Mouse (Mus musculus): ENCODE data around the gene Foxp2. TPM values are rescaled to one million over a fixed set of nuclear protein-coding genes. Genes with fewer than 3 reads are reported as not detected.

The Foxp2 gene
- 8.0 and 9.5 TPM in 2 replicates for polyA plus RNA-seq (2014; fragmentation: Nextera tagmentation; extraction: Ambion mirVana)

DNA sequence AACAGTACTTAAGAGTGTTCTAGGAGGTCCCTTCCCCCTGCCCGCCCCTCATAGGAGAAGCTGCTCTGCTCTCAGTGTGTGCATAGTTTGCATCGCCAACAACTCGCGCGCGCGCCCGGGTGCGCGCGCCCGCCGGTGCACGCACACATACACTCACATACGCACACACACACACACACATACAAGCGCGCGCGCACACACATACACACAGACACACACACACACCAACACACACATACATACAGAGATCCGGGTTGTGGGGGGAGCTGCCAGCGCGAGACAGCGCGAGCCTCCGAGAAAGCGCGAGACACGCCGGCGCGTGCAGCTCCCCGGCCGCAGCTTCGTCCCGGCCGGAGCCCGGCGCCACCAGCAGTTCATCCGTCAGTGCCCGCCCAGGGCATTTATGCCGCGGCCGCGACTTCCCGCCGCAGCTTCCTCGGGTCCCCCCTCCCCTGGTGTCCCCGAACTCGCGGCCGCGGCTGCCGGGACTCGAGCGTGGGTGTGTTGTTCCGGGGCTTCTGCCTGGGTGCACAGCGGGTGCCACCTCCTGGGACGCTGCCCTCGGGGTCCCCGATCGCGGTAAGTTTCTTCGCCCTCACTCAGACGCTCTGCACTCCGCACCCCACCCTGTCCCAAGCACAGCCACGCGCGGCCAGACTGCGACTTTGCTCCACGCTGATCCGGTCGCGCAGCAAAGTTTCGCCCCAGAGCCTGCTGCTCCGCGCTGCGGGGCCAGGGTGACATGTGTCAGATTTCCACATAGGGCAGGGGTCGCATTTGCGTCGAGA, at the start of gene Foxp2:
Gene Foxp2 (plus strand): TSS at position 167 of the 788 bp plus-strand sequence.
- peak within 1 kb of the TSS; percentile 80 to 82 for H3K27ac ChIP-seq (replicated peaks in 1 of 2; ENCODE audit: control insufficient read depth in 1 of 2, insufficient read depth in 1 of 2, low read depth in 2 of 2, low read length in 2 of 2)
- peak within 1 kb of the TSS; percentile 86 for H3K4me2 ChIP-seq (ENCODE audit: low read length)
- WGBS = under 1% methylated on average over 80 of the region's 80 CpGs
- ATAC-seq (ENCODE audit: insufficient number of reproducible peaks, insufficient read depth, low FRiP score, low read depth) = peak; percentile 62
- H3K4me3 ChIP-seq (ENCODE audit: control insufficient read depth in 1 of 2, insufficient read depth in 1 of 2, low read depth in 1 of 2, low read length in 2 of 2) = peak within 1 kb of the TSS; percentile 64 to 74
- H3K4me1 ChIP-seq (ENCODE audit: control insufficient read depth in 2 of 2, insufficient read depth in 2 of 2, low read length in 2 of 2) = peaks cover 5 to 6% of the 10 kb centered on the region in 2 experiments; a peak in 3 of 4 replicates
- H3K36me3 ChIP-seq (ENCODE audit: control insufficient read depth, insufficient read depth, low read length) = no peaks in the 10 kb centered on the region
- peak within 1 kb of the TSS; percentile 81 for H3K9ac ChIP-seq (ENCODE audit: low read length)
- 0 out of 2 replicates have a peak, but pooled peaks cover 5% of the 10 kb centered on the region for H3K27me3 ChIP-seq (ENCODE audit: control insufficient read depth, insufficient read depth, low read length)
- no peaks in the 10 kb centered on the region for H3K9me3 ChIP-seq (ENCODE audit: control insufficient read depth, low read length)

DNA sequence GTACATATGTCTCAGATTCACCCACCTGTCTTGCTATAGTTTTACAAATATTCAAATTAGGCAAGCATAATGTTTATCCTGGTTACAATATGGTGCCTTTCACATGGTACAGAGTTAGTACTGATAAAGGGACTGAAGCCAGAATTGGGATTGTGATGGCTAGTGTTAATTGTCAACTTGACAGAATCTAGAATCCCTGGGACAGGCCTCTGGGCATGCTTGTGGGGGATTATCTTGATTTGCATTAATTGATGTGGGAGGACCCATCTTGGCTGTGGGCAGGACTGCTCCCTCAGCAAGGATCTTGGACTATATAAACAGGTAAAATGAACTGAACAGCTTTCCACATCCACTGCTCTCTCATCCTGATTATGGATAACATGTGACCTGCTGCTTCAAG, 15.9 kb upstream of the Foxp2 start:
- H3K9me3 ChIP-seq (ENCODE audit: control insufficient read depth, low read length) = no peaks in the 10 kb centered on the region
- no peak overlapping the region for H3K9ac ChIP-seq (ENCODE audit: low read length)
- no peaks in the 10 kb centered on the region for H3K36me3 ChIP-seq (ENCODE audit: control insufficient read depth, insufficient read depth, low read length)
- no peak for ATAC-seq (ENCODE audit: insufficient number of reproducible peaks, insufficient read depth, low FRiP score, low read depth)
- no peaks in the 10 kb centered on the region for H3K4me1 ChIP-seq (ENCODE audit: control insufficient read depth in 2 of 2, insufficient read depth in 2 of 2, low read length in 2 of 2)
- no peak overlapping the region for H3K4me2 ChIP-seq (ENCODE audit: low read length)
- no peak overlapping the region for H3K27ac ChIP-seq (replicated peaks in 1 of 2; ENCODE audit: control insufficient read depth in 1 of 2, insufficient read depth in 1 of 2, low read depth in 2 of 2, low read length in 2 of 2)
- H3K27me3 ChIP-seq (ENCODE audit: control insufficient read depth, insufficient read depth, low read length) = no peaks in the 10 kb centered on the region
- H3K4me3 ChIP-seq (ENCODE audit: control insufficient read depth in 1 of 2, insufficient read depth in 1 of 2, low read depth in 1 of 2, low read length in 2 of 2) = no peak overlapping the region

DNA sequence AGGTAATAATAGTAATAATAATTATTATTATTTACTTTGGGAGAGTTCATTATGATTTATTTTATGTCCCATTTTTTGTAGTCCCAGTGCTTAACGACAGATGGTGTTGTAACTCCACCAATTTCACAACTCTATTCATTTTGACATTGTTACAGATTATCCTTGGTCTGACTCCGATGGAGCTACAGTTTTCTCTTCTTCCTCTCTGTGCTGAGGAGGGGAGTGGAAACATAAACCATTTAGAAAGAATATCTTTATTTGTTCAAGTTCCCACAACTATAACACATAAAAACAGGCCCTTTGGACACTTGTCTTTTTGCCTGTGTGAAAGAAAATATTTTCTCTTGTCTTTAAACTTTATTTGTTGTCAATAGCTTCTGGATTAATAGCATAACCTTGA, 4.1 kb upstream of the Foxp2 start:
- Histone ChIP-seq H3K4me1 (ENCODE audit: control insufficient read depth in 2 of 2, insufficient read depth in 2 of 2, low read length in 2 of 2) (peaks cover 5 to 6% of the 10 kb centered on the region in 2 experiments; a peak in 3 of 4 replicates), H3K27ac (replicated peaks in 1 of 2; ENCODE audit: control insufficient read depth in 1 of 2, insufficient read depth in 1 of 2, low read depth in 2 of 2, low read length in 2 of 2) (no peak overlapping the region), H3K4me3 (ENCODE audit: control insufficient read depth in 1 of 2, insufficient read depth in 1 of 2, low read depth in 1 of 2, low read length in 2 of 2) (no peak overlapping the region), H3K9me3 (ENCODE audit: control insufficient read depth, low read length) (no peaks in the 10 kb centered on the region), H3K4me2 (ENCODE audit: low read length) (no peak overlapping the region), H3K9ac (ENCODE audit: low read length) (no peak overlapping the region), H3K36me3 (ENCODE audit: control insufficient read depth, insufficient read depth, low read length) (no peaks in the 10 kb centered on the region), H3K27me3 (ENCODE audit: control insufficient read depth, insufficient read depth, low read length) (0 out of 2 replicates have a peak, but pooled peaks cover 5% of the 10 kb centered on the region)
- 7% methylated on average over 2 of the region's 2 CpGs for WGBS
- ATAC-seq (ENCODE audit: insufficient number of reproducible peaks, insufficient read depth, low FRiP score, low read depth) = no peak

DNA sequence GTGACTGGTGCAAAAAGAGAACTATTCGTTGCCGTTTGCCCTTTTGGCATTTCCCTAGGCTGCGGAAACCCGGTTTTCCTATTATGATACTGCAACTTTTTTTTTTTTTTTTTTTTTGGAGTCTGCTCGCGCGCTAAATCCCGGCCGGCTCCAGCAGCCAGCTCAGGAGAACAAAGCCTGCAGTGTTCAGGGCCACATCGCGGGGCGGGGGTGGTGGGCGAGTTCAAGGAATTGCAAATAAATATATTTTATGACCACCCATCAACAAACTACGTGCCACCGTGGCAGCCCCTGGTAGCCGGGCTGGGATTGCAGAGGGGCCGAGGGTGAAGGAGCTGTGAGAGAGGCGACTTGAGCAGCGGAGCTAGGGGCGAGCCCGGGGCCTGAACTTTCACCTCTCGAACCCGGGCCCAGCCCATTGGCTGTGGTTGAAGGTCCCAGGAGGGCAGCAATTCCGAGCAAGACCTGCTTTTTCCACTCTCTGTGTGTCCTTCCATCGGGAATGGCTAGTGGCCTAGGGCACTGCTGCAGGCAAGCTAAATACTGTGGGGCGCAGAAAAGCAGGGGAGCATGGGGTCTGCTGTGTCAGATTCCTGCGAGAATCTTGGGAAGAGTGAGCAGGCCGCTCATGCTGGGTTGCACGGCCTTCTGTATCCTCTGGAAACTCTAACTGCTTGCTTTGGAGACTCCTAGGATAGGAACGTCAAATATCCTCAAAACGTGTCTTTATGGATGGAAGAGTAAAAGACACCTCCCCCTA, 2.9 kb upstream of the Foxp2 start:
- no peak for ATAC-seq (ENCODE audit: insufficient number of reproducible peaks, insufficient read depth, low FRiP score, low read depth)
- 0 out of 2 replicates have a peak, but pooled peaks cover 5% of the 10 kb centered on the region for H3K27me3 ChIP-seq (ENCODE audit: control insufficient read depth, insufficient read depth, low read length)
- peak overlapping the region; percentile 36 to 44 for H3K4me3 ChIP-seq (ENCODE audit: control insufficient read depth in 1 of 2, insufficient read depth in 1 of 2, low read depth in 1 of 2, low read length in 2 of 2)
- H3K36me3 ChIP-seq (ENCODE audit: control insufficient read depth, insufficient read depth, low read length) = no peaks in the 10 kb centered on the region
- peak overlapping the region; percentile 86 for H3K4me2 ChIP-seq (ENCODE audit: low read length)
- peaks cover 5 to 6% of the 10 kb centered on the region in 2 experiments; a peak in 3 of 4 replicates for H3K4me1 ChIP-seq (ENCODE audit: control insufficient read depth in 2 of 2, insufficient read depth in 2 of 2, low read length in 2 of 2)
- no peaks in the 10 kb centered on the region for H3K9me3 ChIP-seq (ENCODE audit: control insufficient read depth, low read length)
- peak overlapping the region; percentile 42; the same call in 1 of the 2 replicates for H3K9ac ChIP-seq (ENCODE audit: low read length)
- no peak overlapping the region; a peak in 1 of 4 replicates for H3K27ac ChIP-seq (replicated peaks in 1 of 2; ENCODE audit: control insufficient read depth in 1 of 2, insufficient read depth in 1 of 2, low read depth in 2 of 2, low read length in 2 of 2)
- whole genome bisulfite sequencing = 5% methylated on average over 31 of the region's 31 CpGs

DNA sequence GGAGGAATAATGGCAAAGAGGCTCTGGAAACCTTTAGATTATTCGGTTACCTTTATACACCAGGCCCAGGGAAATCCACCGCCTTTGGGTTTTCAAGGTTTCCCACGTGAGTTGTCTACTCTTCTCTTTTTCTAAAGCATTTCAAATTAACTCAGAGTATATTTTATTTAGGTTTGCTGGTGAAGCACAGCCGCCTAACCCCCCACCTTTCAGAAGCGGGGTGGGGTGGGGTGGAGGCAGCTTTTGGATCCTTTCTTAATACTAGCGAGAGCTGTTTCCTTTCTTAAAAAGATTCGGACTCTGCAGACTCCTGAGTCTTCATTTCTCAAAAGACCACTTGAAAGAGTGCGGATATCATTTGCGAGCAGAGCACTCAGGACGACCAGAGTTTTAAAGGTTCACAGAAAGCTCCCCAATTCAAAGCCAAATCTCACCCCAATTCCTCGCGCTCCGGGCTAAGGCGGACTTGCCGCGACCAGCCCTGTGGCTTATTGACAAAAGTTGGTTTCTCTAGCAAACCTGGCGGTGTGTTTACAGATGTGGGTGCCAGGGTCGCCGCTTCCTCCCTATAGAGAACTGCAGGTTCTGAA, 2.0 kb upstream of the Foxp2 start:
- no peaks in the 10 kb centered on the region for H3K36me3 ChIP-seq (ENCODE audit: control insufficient read depth, insufficient read depth, low read length)
- ATAC-seq (ENCODE audit: insufficient number of reproducible peaks, insufficient read depth, low FRiP score, low read depth) = no peak
- peak overlapping the region in 1 of 2 experiments; percentile 22; a peak in 1 of 4 replicates for H3K27ac ChIP-seq (replicated peaks in 1 of 2; ENCODE audit: control insufficient read depth in 1 of 2, insufficient read depth in 1 of 2, low read depth in 2 of 2, low read length in 2 of 2)
- peak overlapping the region; percentile 86 for H3K4me2 ChIP-seq (ENCODE audit: low read length)
- H3K4me3 ChIP-seq (ENCODE audit: control insufficient read depth in 1 of 2, insufficient read depth in 1 of 2, low read depth in 1 of 2, low read length in 2 of 2) = peak overlapping the region; percentile 64 to 74
- WGBS = 9% methylated on average over 19 of the region's 19 CpGs
- H3K4me1 ChIP-seq (ENCODE audit: control insufficient read depth in 2 of 2, insufficient read depth in 2 of 2, low read length in 2 of 2) = peaks cover 5 to 6% of the 10 kb centered on the region in 2 experiments; a peak in 3 of 4 replicates
- H3K9me3 ChIP-seq (ENCODE audit: control insufficient read depth, low read length) = no peaks in the 10 kb centered on the region
- H3K27me3 ChIP-seq (ENCODE audit: control insufficient read depth, insufficient read depth, low read length) = 0 out of 2 replicates have a peak, but pooled peaks cover 5% of the 10 kb centered on the region
- peak overlapping the region; percentile 81; the same call in 1 of the 2 replicates for H3K9ac ChIP-seq (ENCODE audit: low read length)

DNA sequence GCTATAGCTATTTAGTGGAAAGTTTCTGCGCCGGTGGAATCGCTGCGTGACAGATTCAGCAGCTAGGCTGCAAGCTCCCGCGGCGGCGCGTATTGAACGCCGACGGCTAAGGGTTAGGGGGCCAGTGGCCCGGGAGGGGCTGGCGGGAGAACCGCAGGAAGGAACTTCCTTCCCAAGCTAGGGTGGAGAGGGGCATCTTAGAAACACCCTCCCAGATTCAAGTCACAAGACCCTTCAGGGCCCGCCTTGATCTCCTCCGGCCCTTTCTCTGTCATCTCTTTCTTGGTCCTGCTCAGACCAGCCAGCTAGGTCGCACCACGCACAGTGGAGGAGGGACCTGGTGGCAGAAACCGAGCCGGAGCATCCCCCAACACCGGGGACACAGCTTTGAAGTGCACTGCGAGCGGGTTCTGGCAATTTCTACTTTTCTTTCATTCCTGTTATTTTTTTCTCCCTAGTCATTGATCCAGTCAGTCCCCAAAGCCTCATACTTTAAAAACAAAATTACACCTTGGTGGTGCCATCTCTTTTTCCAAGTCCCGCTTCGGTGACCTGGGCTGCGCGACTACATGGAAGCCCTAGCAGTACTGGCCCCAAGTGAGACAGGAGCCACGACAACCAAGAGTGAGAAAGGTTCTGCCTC, 1.1 kb upstream of the Foxp2 start:
- Histone ChIP-seq H3K9me3 (ENCODE audit: control insufficient read depth, low read length) (no peaks in the 10 kb centered on the region), H3K4me2 (ENCODE audit: low read length) (peak overlapping the region; percentile 86), H3K36me3 (ENCODE audit: control insufficient read depth, insufficient read depth, low read length) (no peaks in the 10 kb centered on the region), H3K27me3 (ENCODE audit: control insufficient read depth, insufficient read depth, low read length) (0 out of 2 replicates have a peak, but pooled peaks cover 5% of the 10 kb centered on the region), H3K27ac (replicated peaks in 1 of 2; ENCODE audit: control insufficient read depth in 1 of 2, insufficient read depth in 1 of 2, low read depth in 2 of 2, low read length in 2 of 2) (peak overlapping the region; percentile 80 to 82), H3K4me1 (ENCODE audit: control insufficient read depth in 2 of 2, insufficient read depth in 2 of 2, low read length in 2 of 2) (peaks cover 5 to 6% of the 10 kb centered on the region in 2 experiments; a peak in 3 of 4 replicates), H3K4me3 (ENCODE audit: control insufficient read depth in 1 of 2, insufficient read depth in 1 of 2, low read depth in 1 of 2, low read length in 2 of 2) (peak overlapping the region; percentile 64 to 74), H3K9ac (ENCODE audit: low read length) (peak overlapping the region; percentile 81)
- ATAC-seq (ENCODE audit: insufficient number of reproducible peaks, insufficient read depth, low FRiP score, low read depth) = no peak; the same call in 1 of the 2 replicates
- under 1% methylated on average over 29 of the region's 29 CpGs for WGBS
